Comparison of ENCODE assay signal across 14 mouse cellular contexts in genomic region chrX:36047451-36047850, GRCm38 (mm10).
DNase-seq lines count a peak whose midpoint lies in the region; ATAC-seq and TF ChIP-seq lines count a peak whose summit lies in the region.
"Had no signal": no experiment of that assay in that cellular context is flagged by ENCODE, and none has a peak within 500 bp of the region (broad histone marks: within the 10 kb centered on the region; RNA-seq: fewer than 3 reads in every experiment).

No protein-coding gene starts in this region.

- no peak for TF ChIP-seq CTCF in brain, embryonic 14.5 days (IDR thresholded peaks at IDR 0.05; ENCODE audit: borderline replicate concordance, extremely low read depth, insufficient read depth, insufficient read length)

- H3K27ac ChIP-seq in limb, embryonic 14.5 days (replicated peaks; ENCODE audit: low read depth, low read length), result no peak overlapping the region
- no peak overlapping the region for H3K27ac ChIP-seq in limb, embryonic 10.5 days
- no peak overlapping the region for H3K27ac ChIP-seq in liver, embryonic 12.5 days
- H3K27ac ChIP-seq: forebrain, embryonic 10.5 days; heart, embryonic 13.5 days; limb, embryonic 13.5 days; midbrain, embryonic 10.5 days; neural tube, embryonic 13.5 days had no signal

- H3K4me1 ChIP-seq in limb, embryonic 14.5 days (ENCODE audit: control insufficient read depth, insufficient read depth, low read length), result no peaks in the 10 kb centered on the region
- H3K4me1 ChIP-seq in limb, embryonic 10.5 days, result no peaks in the 10 kb centered on the region
- no peaks in the 10 kb centered on the region for H3K4me1 ChIP-seq in liver, embryonic 12.5 days
- H3K4me1 ChIP-seq: forebrain, embryonic 10.5 days; heart, embryonic 13.5 days; limb, embryonic 13.5 days; midbrain, embryonic 10.5 days; neural tube, embryonic 13.5 days had no signal

- no peak overlapping the region for H3K4me3 ChIP-seq in limb, embryonic 14.5 days (replicated peaks; ENCODE audit: low read length)
- H3K4me3 ChIP-seq in limb, embryonic 10.5 days, result no peak overlapping the region
- no peak overlapping the region for H3K4me3 ChIP-seq in liver, embryonic 12.5 days
- H3K4me3 ChIP-seq: forebrain, embryonic 10.5 days; heart, embryonic 13.5 days; limb, embryonic 13.5 days; midbrain, embryonic 10.5 days; neural tube, embryonic 13.5 days had no signal

- ATAC-seq in frontal cortex, adult (ENCODE audit: low TSS enrichment), result peak; percentile 34; the same call in 1 of the 2 replicates
- no peak for ATAC-seq in limb, embryonic 14.5 days (ENCODE audit: low FRiP score, low read depth)
- ATAC-seq in liver, embryonic 12.5 days, result no peak
- ATAC-seq: intestine, embryonic 16.5 days had no signal

- 57% methylated on average over 1 of the region's 1 CpGs for WGBS in limb, embryonic 14.5 days
- 93% methylated on average over 1 of the region's 1 CpGs for WGBS in limb, embryonic 10.5 days
- WGBS in liver, embryonic 12.5 days (ENCODE audit: insufficient replicate concordance), result 87% methylated on average over 1 of the region's 1 CpGs

- H3K9ac ChIP-seq in limb, embryonic 14.5 days (ENCODE audit: low read depth, low read length, severe bottlenecking), result no peak overlapping the region
- no peak overlapping the region for H3K9ac ChIP-seq in liver, embryonic 12.5 days
- H3K9ac ChIP-seq: heart, embryonic 13.5 days; limb, embryonic 13.5 days; neural tube, embryonic 13.5 days had no signal

- H3K9me3 ChIP-seq in limb, embryonic 14.5 days (ENCODE audit: control insufficient read depth, low read length), result no peaks in the 10 kb centered on the region
- no peaks in the 10 kb centered on the region for H3K9me3 ChIP-seq in limb, embryonic 10.5 days (replicated peaks)
- H3K9me3 ChIP-seq in liver, embryonic 12.5 days (replicated peaks), result no peaks in the 10 kb centered on the region
- H3K9me3 ChIP-seq: forebrain, embryonic 10.5 days; heart, embryonic 13.5 days; limb, embryonic 13.5 days; midbrain, embryonic 10.5 days; neural tube, embryonic 13.5 days had no signal

- H3K27me3 ChIP-seq in limb, embryonic 14.5 days (ENCODE audit: control insufficient read depth, insufficient read depth, low read length), result no peaks in the 10 kb centered on the region
- H3K27me3 ChIP-seq in limb, embryonic 10.5 days (ENCODE audit: low read depth, poor library complexity, severe bottlenecking), result no peaks in the 10 kb centered on the region
- no peaks in the 10 kb centered on the region for H3K27me3 ChIP-seq in liver, embryonic 12.5 days (replicated peaks)
- H3K27me3 ChIP-seq: heart, embryonic 13.5 days; limb, embryonic 13.5 days; neural tube, embryonic 13.5 days had no signal

- no peak overlapping the region for H3K4me2 ChIP-seq in limb, embryonic 14.5 days (replicated peaks; ENCODE audit: low read depth, low read length, severe bottlenecking)
- H3K4me2 ChIP-seq in liver, embryonic 12.5 days, result no peak overlapping the region
- H3K4me2 ChIP-seq: heart, embryonic 13.5 days; limb, embryonic 13.5 days; neural tube, embryonic 13.5 days had no signal

- no peak for TF ChIP-seq POLR2A in limb, embryonic 14.5 days (IDR thresholded peaks at IDR 0.05; ENCODE audit: borderline replicate concordance, extremely low read depth, insufficient read depth, insufficient read length)
- TF ChIP-seq POLR2A in brain, embryonic 14.5 days (IDR thresholded peaks at IDR 0.05; ENCODE audit: borderline replicate concordance, extremely low read depth, insufficient read depth, insufficient read length, poor library complexity, severe bottlenecking), result no peak

- H3K36me3 ChIP-seq in limb, embryonic 14.5 days (ENCODE audit: control insufficient read depth, insufficient read depth, low read length), result no peaks in the 10 kb centered on the region
- H3K36me3 ChIP-seq in limb, embryonic 10.5 days, result no peaks in the 10 kb centered on the region
- no peaks in the 10 kb centered on the region for H3K36me3 ChIP-seq in liver, embryonic 12.5 days
- H3K36me3 ChIP-seq: forebrain, embryonic 10.5 days; heart, embryonic 13.5 days; limb, embryonic 13.5 days; midbrain, embryonic 10.5 days; neural tube, embryonic 13.5 days had no signal

- no peak for DNase-seq in frontal cortex, postnatal 10 days (ENCODE audit: low spot score in 2 of 2)
- DNase-seq in limb, embryonic 14.5 days (ENCODE audit: low spot score), result peak; percentile 64
- DNase-seq in limb, embryonic 10.5 days (ENCODE audit: low spot score), result no peak
- peak; percentile 49 for DNase-seq in brain, embryonic 14.5 days (ENCODE audit: low read depth)
- peak; percentile 15 to 24 for DNase-seq in kidney, postnatal 4 days
- no peak for DNase-seq in spleen, postnatal 14 days (ENCODE audit: low spot score in 2 of 2)

Comparison
In these comparisons a context has a peak if more than half of its experiments do, and no peak if none do; other contexts are left out.
1. DNase-seq: peak in limb, embryonic 14.5 days (single experiment), brain, embryonic 14.5 days (single experiment) and kidney, postnatal 4 days (2 of 2); none in frontal cortex, postnatal 10 days (0 of 2), limb, embryonic 10.5 days (single experiment) and spleen, postnatal 14 days (0 of 2).